Mouse (Mus musculus) small intestine, adult 10 weeks (tissue): ENCODE measurements around the gene Trim66. TPM values are rescaled to one million over a fixed set of nuclear protein-coding genes. Genes with fewer than 3 reads are reported as not detected.

Source experiments
- polyA plus RNA-seq: library from polyadenylated mRNA; stranded (reverse); fragments of 350-450 nt; fragmentation: Illumina TruSeq; extraction: RNeasy Lipid Tissue Mini Kit (QIAGEN cat#74804); gene quantifications from one replicate; pipeline ENCODE4 v1.2.3, GENCODE M21; 2014; ENCODE audit warnings: low replicate concordance

Gene Trim66
- polyA plus RNA-seq = 0.04 TPM

GRCm38 (mm10) chr7:109508034-109508433, at the start of gene Trim66:
Gene Trim66, minus strand, starts transcription at chr7:109508134.

GRCm38 (mm10) chr7:109518838-109519696, 11.1 kb upstream of the Trim66 start, which contains the start of gene Rpl27a:
Gene Rpl27a, plus strand, starts transcription at chr7:109519147.

GRCm38 (mm10) chr7:109438781-109439591, 68.9 kb downstream of the Trim66 start, which contains the start of gene Stk33:
Gene Stk33, minus strand, starts transcription at chr7:109439081.

Other genes starting within 250 kb of the Trim66 start
- gene Stk33, start 69.1 kb downstream of the Trim66 start, polyA plus RNA-seq = 0.22 TPM
- gene Rpl27a, start 11.0 kb upstream of the Trim66 start, polyA plus RNA-seq = 87.4 TPM
- gene St5, start 195.5 kb upstream of the Trim66 start, polyA plus RNA-seq = 30.9 TPM
- 11.1 TPM for gene Akip1, start 195.6 kb upstream of the Trim66 start, polyA plus RNA-seq
- not detected for gene BC051019, start 215.7 kb upstream of the Trim66 start, polyA plus RNA-seq
- gene Ascl3, start 223.6 kb upstream of the Trim66 start, polyA plus RNA-seq = not detected
- gene Tmem9b, start 244.7 kb upstream of the Trim66 start, polyA plus RNA-seq = 151 TPM